In genomic region chr10:81134966-81135681, GRCm38 (mm10) we compare ENCODE assay signal across 8 mouse cellular contexts. TPM values are rescaled to one million over a fixed set of nuclear protein-coding genes. Genes with fewer than 3 reads are reported as not detected.
DNase-seq lines count a peak whose midpoint lies in the region; ATAC-seq lines count a peak whose summit lies in the region.

Gene Zbtb7a (plus strand): TSS chr10:81135220.

- H3K4me2 ChIP-seq in hindbrain, embryonic 13.5 days = peak within 1 kb of the TSS; percentile 94

- ATAC-seq in hindbrain, embryonic 13.5 days (ENCODE audit: low FRiP score) = no peak
- peak; percentile 5 for ATAC-seq in megakaryocyte progenitor cell, adult 5-6 weeks (replicated peaks; ENCODE audit: poor library complexity)

- peaks cover 56% of the 10 kb centered on the region for H3K27me3 ChIP-seq in hindbrain, embryonic 13.5 days

- H3K4me1 ChIP-seq in brown adipose tissue, adult 24 weeks (ENCODE audit: control insufficient read depth, insufficient read depth, insufficient read length, low read length) = peaks cover 15% of the 10 kb centered on the region
- H3K4me1 ChIP-seq in hindbrain, embryonic 13.5 days (replicated peaks) = peaks cover 32% of the 10 kb centered on the region

- peak within 1 kb of the TSS; percentile 76 for H3K27ac ChIP-seq in brown adipose tissue, adult 24 weeks (replicated peaks; ENCODE audit: low read depth, low read length)
- H3K27ac ChIP-seq in hindbrain, embryonic 13.5 days = peak within 1 kb of the TSS; percentile 98

- DNase-seq in cerebellum, adult 18-20 months = peak; percentile 49 to 56
- no peak for DNase-seq in cerebellum, adult 8-10 months
- DNase-seq in gastrocnemius, adult 18-20 months (ENCODE audit: low spot score) = no peak
- no peak for DNase-seq in left cerebral cortex, postnatal 14 days (ENCODE audit: low spot score in 2 of 2)
- peak; percentile 64 to 67 for DNase-seq in spleen, postnatal 36 days (ENCODE audit: low spot score in 2 of 2)

- intact Hi-C loops in left cerebral cortex, postnatal 14 days (cut with DNase I) = no loop called here

- H3K9ac ChIP-seq in hindbrain, embryonic 13.5 days = peak within 1 kb of the TSS; percentile 97

- peak within 1 kb of the TSS; percentile 96 for H3K4me3 ChIP-seq in brown adipose tissue, adult 24 weeks (ENCODE audit: insufficient read depth, low read depth, low read length)
- peak within 1 kb of the TSS; percentile 85 for H3K4me3 ChIP-seq in hindbrain, embryonic 13.5 days

- WGBS in hindbrain, embryonic 13.5 days = 2% methylated on average over 40 of the region's 41 CpGs

- no peaks in the 10 kb centered on the region for H3K9me3 ChIP-seq in hindbrain, embryonic 13.5 days

- H3K36me3 ChIP-seq in hindbrain, embryonic 13.5 days = no peaks in the 10 kb centered on the region

RNA-seq across cellular contexts. Expression of gene Zbtb7a, which starts in this region (rescaled TPM):
- polyA plus RNA-seq in brown adipose tissue, adult 24 weeks (2012; ENCODE audit: insufficient read depth, insufficient read length, missing spikeins) = 28.4 and 29.6 TPM in 2 replicates
- 10 to 100 TPM; 22.1 to 24.5 TPM for total RNA-seq in gastrocnemius, adult 18-20 months (2021)
- polyA plus RNA-seq in hindbrain, embryonic 13.5 days (2015; fragmentation: Nextera tagmentation; extraction: Ambion mirVana) = 13.2 and 13.5 TPM in 2 replicates
- total RNA-seq in left cerebral cortex, postnatal 14 days (2021) = 10 to 100 TPM; 74.8 to 76.0 TPM
- 17.4 and 18.9 TPM in 2 replicates for total RNA-seq in megakaryocyte progenitor cell, adult 5-6 weeks (2015)
- 7.7 and 8.6 TPM in 2 replicates for total RNA-seq in megakaryocyte progenitor cell, adult 5-6 weeks (2017)

Comparison
In these comparisons a context has a peak if more than half of its experiments do, and no peak if none do; other contexts are left out.
1. DNase-seq: peak in cerebellum, adult 18-20 months (2 of 2) and spleen, postnatal 36 days (2 of 2); none in cerebellum, adult 8-10 months (single experiment), gastrocnemius, adult 18-20 months (single experiment) and left cerebral cortex, postnatal 14 days (0 of 2).